Mouse (Mus musculus): ENCODE data around the gene Olfr1493-ps1.

Gene Olfr1493-ps1

DNA sequence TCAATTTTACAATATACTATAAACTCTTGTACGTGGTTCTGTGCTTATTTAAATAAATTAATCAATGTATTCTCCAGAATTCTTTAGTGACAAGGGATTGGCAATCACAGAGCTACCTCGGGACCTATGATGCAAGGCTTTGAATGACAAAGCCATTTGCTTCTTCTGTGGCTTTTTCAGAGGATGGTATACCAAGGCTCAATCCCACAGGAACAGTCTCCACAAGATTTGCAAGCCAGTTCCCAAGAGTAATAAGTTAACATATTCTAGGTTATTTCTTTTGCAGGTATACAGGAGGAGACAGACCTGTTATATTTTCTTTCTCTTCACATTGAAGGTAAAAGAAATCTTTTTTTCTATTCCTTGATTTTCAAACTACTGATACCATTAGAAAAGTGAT, at the start of gene Olfr1493-ps1:
Gene Olfr1493-ps1, plus strand, starts transcription at position 301 of the 400 bp plus-strand sequence.
- no peak for DNase-seq

GRCm38 (mm10) chr19:13696968-13697367, 26.1 kb upstream of the Olfr1493-ps1 start, which contains the start of gene Olfr1491:
TSS of gene Olfr1491 (plus strand) at chr19:13697268.
- no peak for DNase-seq

DNA sequence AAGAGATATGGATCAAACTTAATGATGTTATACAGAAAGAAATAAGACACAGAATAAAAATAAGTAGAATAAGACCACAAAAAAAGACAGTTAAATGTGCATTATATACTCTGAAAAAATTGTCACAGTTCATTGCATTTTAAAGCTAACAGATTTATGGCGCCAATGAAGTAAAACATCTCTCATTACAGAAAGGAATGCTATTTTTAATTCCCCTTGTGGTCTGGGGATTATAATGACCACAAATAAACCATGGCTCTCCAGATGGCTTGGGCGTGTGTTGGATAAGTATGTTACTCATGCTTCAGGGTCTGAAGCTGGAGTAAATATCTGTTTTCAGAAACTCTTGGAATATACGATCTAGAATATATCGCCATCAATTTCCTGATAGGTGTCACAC, 16.4 kb downstream of the Olfr1493-ps1 start, which contains the start of gene Olfr1494:
Gene Olfr1494, plus strand, starts transcription at position 301 of the 400 bp plus-strand sequence.
- no peak for DNase-seq

GRCm38 (mm10) chr19:13749366-13749765, 26.3 kb downstream of the Olfr1493-ps1 start:
- no peak for DNase-seq

GRCm38 (mm10) chr19:13764306-13764705, 41.2 kb downstream of the Olfr1493-ps1 start, which contains the start of gene Olfr1495:
TSS of gene Olfr1495 (plus strand) at chr19:13764606.
- no peak for DNase-seq

DNA sequence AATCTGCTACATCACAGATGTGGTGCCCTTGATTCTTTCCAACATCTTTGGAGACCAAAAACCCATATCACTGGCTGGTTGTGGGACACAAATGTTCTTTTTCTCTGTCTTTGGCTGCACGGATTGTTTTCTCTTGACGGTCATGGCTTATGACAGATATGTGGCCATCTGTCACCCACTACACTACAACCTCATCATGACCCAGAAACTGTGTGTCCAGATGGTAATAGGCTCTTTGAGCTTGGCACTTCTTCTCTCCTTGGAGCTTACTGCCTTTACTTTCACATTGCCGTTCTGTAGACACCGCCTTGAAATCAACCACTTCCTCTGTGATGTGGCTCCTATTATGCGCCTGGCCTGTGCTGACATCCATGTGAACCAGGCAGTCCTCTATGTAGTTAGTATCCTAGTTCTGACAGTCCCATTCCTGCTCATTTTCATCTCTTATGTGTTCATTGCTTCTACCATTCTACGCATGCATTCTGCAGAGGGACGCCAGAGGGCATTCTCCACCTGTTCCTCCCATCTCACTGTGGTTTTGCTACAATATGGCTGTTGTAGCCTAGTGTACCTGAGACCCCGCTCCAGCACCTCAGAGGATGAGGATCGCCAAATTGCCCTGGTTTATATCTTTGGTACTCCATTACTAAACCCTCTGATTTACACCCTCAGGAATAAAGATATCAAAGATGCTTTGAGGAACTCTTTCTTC, 45.6 kb downstream of the Olfr1493-ps1 start:
- no peak for DNase-seq

DNA sequence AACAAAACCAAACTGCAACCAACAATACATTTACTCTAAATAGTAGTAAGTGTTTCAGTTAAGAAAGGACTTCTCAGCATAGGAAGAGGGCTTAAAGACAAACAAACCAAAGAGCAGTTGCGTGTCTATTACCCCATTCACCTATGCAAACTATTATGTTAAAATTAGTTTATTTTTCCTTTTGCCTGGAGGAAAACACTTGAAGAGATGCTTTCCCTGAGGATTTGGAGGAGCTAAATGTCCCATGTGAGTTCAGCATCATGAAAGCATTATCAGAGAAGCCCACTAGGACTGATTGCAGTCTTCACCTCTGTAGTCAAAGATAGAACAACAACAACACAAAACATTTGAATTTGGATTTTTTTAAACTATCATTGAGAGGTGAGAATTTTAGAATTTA, 54.5 kb downstream of the Olfr1493-ps1 start, which contains the start of gene Olfr1496:
Gene Olfr1496, plus strand, starts transcription at position 301 of the 400 bp plus-strand sequence.
- DNase-seq: no peak
